Mouse (Mus musculus) embryo, embryonic 10.5 days (tissue): ENCODE data around the gene Mymk.

Source experiments
- DNase-seq: peaks from one replicate; pipeline ENCODE4 v3.0.0-alpha.2; 2015; ENCODE audit warnings: low spot score

Mymk gene

GRCm38 (mm10) chr2:27079152-27079584 lies 7.2 kb upstream of the Mymk start, which contains the start of gene Adamtsl2:
Gene Adamtsl2 (plus strand): TSS chr2:27079379.
- DNase-seq: peak; percentile 74

DNA sequence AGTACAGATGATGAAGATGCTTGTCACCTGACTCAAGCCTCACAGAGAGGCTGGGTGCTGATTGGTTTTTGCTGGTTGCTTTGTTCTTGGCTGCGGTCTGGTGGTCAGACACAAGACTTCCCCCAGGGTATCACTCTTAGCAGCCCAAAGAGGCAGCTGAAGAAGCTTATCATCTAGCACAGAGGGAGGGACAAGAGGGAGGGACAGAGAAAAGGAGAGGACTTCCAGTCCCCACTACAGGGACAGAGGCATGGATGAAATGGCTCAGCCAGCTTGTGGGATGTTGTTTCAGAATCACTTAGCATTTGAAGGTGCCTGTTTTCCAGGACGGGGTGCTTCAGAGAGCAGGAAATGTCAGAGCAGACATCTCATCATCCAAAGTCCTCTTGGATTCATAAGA lies 6.3 kb upstream of the Mymk start:
- no peak for DNase-seq

GRCm38 (mm10) chr2:27077655-27078244 lies 5.8 kb upstream of the Mymk start:
- peak; percentile 52 for DNase-seq

GRCm38 (mm10) chr2:27075485-27075884 lies 3.5 kb upstream of the Mymk start:
- DNase-seq: peak; percentile 68

DNA sequence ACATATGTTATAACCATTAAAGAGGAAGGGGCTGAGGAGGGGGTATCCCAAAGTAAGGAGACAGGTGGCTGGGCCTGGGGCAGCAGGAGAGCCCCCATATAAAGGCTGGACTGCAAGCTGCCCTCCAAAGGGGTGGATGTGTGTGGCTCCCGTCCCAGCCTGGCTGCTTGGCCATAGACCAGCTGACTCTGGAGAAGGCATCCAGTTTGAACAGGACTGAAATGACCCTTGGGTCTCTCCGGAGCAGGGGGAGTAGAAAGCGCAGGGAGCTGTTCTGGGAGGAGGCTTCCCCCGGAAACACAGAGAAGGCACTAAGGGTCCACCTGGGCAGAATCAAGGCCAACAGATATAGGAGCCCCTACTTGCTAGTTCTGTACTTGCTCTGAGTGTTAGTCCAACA lies 2.8 kb upstream of the Mymk start:
- no peak for DNase-seq

DNA sequence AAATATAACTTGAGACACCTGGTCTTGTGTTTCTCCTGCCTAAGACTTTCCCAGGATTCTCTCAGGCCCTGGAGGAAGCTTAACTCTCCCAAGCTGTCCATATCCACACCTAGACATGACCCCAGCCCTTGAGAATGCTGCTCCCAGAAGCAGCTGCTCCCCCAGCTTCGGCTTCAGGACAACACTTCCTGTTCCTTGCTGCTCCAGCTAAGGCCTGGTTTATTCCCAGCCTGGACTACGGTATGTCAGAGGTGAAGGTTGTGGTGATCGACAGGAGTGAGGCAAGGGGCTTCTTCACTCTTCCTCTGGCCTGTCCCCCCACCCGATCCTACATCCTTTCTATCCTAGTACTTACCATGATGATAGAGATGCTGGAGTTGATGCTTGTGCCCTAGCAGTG lies 1.4 kb upstream of the Mymk start:
- DNase-seq: no peak

DNA sequence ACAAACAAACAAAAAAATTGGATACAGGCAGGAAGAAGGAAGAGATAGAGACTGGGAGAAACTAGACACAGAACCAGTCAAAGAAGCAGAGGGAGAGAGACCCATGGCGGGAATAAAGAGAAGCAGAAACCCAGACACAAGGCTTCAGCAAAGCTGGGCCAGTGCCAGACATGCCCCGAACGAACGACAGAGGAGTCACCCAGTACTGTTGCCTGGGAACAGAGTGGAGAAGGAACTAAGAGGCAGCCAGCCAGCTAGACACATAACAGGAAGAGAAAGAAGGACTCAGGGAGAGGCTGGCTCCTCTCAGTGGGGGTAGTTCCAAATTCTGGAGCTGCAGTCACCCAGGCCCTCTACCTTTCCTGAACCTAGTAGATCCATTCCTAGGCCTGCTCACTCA lies 842 bp downstream of the Mymk start:
- no peak for DNase-seq

- no peak for DNase-seq
Measured at GRCm38 (mm10) chr2:27070247-27070813, 1.6 kb downstream of the Mymk start.

DNA sequence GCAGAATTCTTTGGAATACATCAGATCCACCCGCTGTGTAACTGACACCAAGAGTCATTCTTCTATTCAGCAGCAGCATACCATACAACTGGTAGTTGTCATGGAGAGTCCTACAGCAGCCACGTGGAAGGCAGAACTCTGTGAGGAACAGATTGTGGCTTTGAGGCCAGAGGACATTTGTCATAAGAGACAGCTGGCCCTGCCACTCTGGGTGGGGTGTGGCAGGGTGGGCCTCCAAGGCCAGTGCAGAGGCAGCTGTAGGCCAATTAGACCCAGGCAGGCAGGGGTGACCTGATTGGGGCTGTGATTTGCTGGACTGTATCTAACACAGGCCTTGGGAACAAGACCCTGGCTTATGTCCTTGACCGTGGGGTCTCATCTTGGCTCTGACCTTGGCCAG lies 2.3 kb downstream of the Mymk start:
- no peak for DNase-seq

DNA sequence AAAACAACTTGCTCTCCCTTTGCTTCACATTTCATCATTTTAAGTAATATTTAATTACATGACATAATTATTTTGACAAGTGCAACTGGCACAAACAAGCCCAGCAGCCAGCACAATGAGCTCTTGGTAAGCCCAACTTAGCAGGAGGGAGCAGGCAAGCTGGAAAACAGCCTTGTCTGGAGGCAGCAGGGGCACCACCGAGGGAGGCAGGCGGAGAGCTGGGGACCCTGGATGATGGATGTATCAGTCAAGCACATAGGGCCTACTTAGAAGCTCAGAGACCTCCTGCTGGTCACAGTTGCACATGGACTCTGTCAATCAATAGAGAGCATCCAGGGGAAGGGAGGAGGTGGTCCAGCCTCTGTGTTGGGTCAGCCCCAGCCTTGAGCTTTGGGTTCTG lies 4.0 kb downstream of the Mymk start:
- DNase-seq: no peak

DNA sequence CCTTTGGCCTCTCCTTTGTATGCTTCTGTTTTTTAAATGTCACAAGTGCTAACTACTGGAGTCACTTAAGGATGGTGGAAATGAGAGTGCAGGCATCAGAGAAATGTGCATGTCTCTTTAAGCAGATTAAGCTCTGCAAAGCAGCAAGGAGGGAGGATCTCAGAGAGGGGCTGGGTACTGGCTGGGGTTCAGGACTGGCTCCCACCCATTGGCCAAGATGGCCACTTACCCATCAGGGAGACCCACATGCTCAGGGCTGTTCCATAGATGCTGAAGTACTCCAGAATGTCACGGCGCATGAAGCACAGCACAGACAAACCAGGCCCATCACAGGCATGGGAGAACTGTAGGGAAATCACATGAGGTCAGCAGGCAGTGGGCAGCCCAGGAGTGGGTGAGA lies 4.9 kb downstream of the Mymk start:
- no peak for DNase-seq

- no peak for DNase-seq
Measured at GRCm38 (mm10) chr2:27059187-27059586, 12.8 kb downstream of the Mymk start.

GRCm38 (mm10) chr2:27058751-27059150 lies 13.2 kb downstream of the Mymk start:
- DNase-seq: no peak

GRCm38 (mm10) chr2:27058251-27058650 lies 13.7 kb downstream of the Mymk start:
- no peak for DNase-seq

DNA sequence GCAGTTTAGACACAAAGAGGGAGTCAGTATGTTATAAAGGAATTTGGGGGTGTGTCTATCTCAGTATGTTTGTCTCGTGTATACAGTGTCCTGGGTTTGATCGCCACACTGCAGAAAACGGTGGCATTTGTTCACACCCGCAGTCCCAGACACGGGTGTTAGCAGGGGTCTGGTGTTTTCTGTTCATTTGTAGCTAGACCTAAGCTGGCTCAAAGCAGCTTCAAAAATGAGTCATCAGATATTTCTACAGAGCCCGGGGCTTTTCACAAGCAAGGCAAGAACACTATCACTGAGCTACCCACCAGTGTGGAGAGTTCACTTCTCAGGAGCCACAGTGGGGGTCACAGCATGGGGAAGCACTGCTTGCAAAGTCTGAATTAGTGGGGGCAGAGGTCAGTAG lies 22.6 kb downstream of the Mymk start:
- no peak for DNase-seq

GRCm38 (mm10) chr2:27045979-27046770 lies 25.8 kb downstream of the Mymk start:
- no peak for DNase-seq

DNA sequence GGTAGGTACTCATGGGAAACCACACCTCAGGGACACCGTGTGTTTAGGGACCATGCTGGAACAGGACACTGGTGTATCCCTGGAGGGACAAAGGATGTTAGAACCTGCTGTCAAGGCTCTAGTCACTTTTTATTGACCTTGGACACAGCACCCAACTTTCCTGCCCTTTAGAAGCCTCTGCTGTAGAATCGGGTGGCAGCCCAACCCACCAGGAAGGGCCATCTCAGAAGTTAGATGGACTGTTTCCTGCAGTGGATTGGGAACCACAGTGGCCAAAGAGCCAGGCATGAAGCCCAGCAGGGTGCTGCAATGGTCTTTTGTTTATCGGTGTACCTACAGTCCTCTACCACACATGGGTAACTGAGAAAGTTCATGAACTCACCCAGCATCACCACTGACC lies 27.3 kb downstream of the Mymk start:
- no peak for DNase-seq

GRCm38 (mm10) chr2:27044166-27044565 lies 27.8 kb downstream of the Mymk start:
- no peak for DNase-seq

DNA sequence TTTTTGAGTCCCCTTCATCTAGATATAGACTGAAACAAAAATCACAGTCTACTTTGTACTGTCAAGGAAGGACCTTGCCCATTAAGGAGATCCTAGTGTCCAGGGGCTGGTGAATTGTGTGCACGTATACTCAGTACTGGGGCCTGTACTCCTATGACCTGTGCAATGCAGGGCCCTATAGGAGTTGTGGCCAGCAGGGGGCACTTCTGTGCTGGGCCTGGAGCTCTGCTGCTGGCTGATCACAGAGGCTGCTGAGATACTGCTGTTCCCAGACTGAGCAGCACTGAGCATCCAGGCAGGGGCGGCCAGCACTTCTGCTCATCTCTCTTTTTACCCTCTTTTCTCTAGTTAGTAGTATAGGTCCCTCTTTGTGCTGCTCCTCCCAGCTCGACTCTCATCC lies 28.5 kb downstream of the Mymk start:
- DNase-seq: peak; percentile 89

- no peak for DNase-seq
Measured at GRCm38 (mm10) chr2:27042131-27042844, 29.7 kb downstream of the Mymk start.

- peak; percentile 41 for DNase-seq
Measured at GRCm38 (mm10) chr2:27039286-27039685, 32.7 kb downstream of the Mymk start.

DNA sequence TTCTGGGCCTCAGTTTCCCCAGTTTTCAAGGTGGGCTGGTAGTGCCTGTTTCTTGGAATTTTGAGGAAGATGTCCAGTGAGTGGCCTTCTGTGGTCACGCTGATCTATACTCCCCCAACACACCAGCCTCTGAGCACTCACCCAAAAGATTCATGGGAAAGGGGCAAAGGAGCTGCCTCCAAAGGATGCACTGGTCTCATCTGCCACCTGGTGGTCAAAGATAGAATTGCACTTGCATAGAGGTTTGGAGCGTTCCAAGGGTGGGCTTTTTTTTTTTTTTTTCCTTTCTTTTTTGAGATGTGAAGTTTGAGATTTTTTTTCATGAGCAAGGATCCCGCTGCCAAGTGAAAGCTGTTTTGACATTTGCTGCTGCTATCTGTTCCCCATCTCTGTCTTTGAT lies 33.4 kb downstream of the Mymk start:
- peak; percentile 92 for DNase-seq

- DNase-seq: no peak
Measured at GRCm38 (mm10) chr2:27037008-27037407, 35.0 kb downstream of the Mymk start.
